Mouse (Mus musculus) liver, adult 2 months (tissue): ENCODE data around the gene Clec4f.

Experiments used
- CTCF ChIP-seq: fragments of 200-500 bp; IDR thresholded peaks from 2 replicates; pipeline ENCODE4 v1.5.1; 2011; ENCODE audit warnings: low read depth, low read length, control low read depth
- POLR2A ChIP-seq: fragments of 200-500 bp; IDR thresholded peaks from 2 replicates; pipeline ENCODE4 v1.6.1; 2011; ENCODE audit warnings: low read length, control low read depth; ENCODE audit not compliant: insufficient read depth; ENCODE audit errors: extremely low read depth

GRCm38 (mm10) chr6:83690277-83690676 is 34.3 kb upstream of the Clec4f start:
- TF ChIP-seq CTCF = peak; percentile 75
- TF ChIP-seq POLR2A = no peak
